Mouse (Mus musculus): ENCODE results near the gene D17H6S53E.

GRCm38 (mm10) chr17:35164568-35165450 lies 38.6 kb downstream of the D17H6S53E start, which contains the start of gene Prrc2a:
- TF ChIP-seq CTCF (IDR thresholded peaks at IDR 0.05; ENCODE audit: low read depth), result no peak
- TF ChIP-seq EP300 (IDR thresholded peaks at IDR 0.05; ENCODE audit: low read depth), result peak; percentile 55; the same call in 1 of the 2 replicates

All from heart, postnatal 0 days (tissue).